Mouse (Mus musculus) kidney, embryonic 14.5 days (tissue): ENCODE data around the gene Frem2. TPM values are rescaled to one million over a fixed set of nuclear protein-coding genes. Genes with fewer than 3 reads are reported as not detected.

ENCODE experiments used
- ATAC-seq: fragments of 200-750 bp; cut with Nextera tagmentation; 2 replicates; pipeline ENCODE4 v1.8.0; 2017; ENCODE audit warnings: moderate number of reproducible peaks, mild to moderate bottlenecking, moderate TSS enrichment, moderate library complexity; ENCODE audit not compliant: low FRiP score, low TSS enrichment
- H3K27ac ChIP-seq: fragments of 300-500 bp; sonication (generic); 2 replicates; pipeline ENCODE4 v1.5.1; 2014; ENCODE audit warnings: low read depth, mild to moderate bottlenecking, low read length, moderate library complexity, mixed read lengths
- H3K27me3 ChIP-seq: fragments of 300-500 bp; sonication (generic); 2 replicates; pipeline ENCODE4 v1.6.1; 2014; ENCODE audit warnings: mild to moderate bottlenecking, low read length; ENCODE audit not compliant: control insufficient read depth, insufficient read depth
- H3K36me3 ChIP-seq: fragments of 300-500 bp; sonication (generic); 2 replicates; pipeline ENCODE4 v1.6.1; 2014; ENCODE audit warnings: low read length, mixed read lengths; ENCODE audit not compliant: control insufficient read depth, insufficient read depth
- H3K4me1 ChIP-seq: fragments of 300-500 bp; sonication (generic); 2 replicates; pipeline ENCODE4 v1.6.1; 2014; ENCODE audit warnings: low read length, mixed read lengths; ENCODE audit not compliant: control insufficient read depth, insufficient read depth
- H3K4me2 ChIP-seq: fragments of 300-500 bp; sonication (generic); replicated peaks from 2 replicates; pipeline ENCODE4 v1.6.1; 2014; ENCODE audit warnings: low read depth, mild to moderate bottlenecking, low read length
- H3K4me3 ChIP-seq: fragments of 300-500 bp; sonication (generic); 2 replicates; pipeline ENCODE4 v1.5.1; 2014; ENCODE audit warnings: mild to moderate bottlenecking, low read length
- H3K9ac ChIP-seq: fragments of 300-500 bp; sonication (generic); 2 replicates; pipeline ENCODE4 v1.6.1; 2014; ENCODE audit warnings: low read depth, mild to moderate bottlenecking, low read length, moderate library complexity
- H3K9me3 ChIP-seq: fragments of 300-500 bp; sonication (generic); 2 replicates; pipeline ENCODE4 v1.6.1; 2016; ENCODE audit warnings: low read length; ENCODE audit not compliant: control insufficient read depth
- WGBS: fragments of 180-500 bp; shearing (Covaris S2); extraction: QIAGEN DNeasy Blood & Tissue Kit; methylation state at CpG from one replicate; pipeline ENCODE4 v1.1.7; 2014; 5-methylcytosine and 5-hydroxymethylcytosine counted together
- polyA plus RNA-seq: library from polyadenylated mRNA; unstranded; fragments of >200 nt; fragmentation: Nextera tagmentation; extraction: Ambion mirVana; gene quantifications from 2 replicates; pipeline ENCODE4 v1.2.1, GENCODE M21; 2014

Gene Frem2
- polyA plus RNA-seq, 1 experiment from 2014 or later, result 27.0 TPM

DNA sequence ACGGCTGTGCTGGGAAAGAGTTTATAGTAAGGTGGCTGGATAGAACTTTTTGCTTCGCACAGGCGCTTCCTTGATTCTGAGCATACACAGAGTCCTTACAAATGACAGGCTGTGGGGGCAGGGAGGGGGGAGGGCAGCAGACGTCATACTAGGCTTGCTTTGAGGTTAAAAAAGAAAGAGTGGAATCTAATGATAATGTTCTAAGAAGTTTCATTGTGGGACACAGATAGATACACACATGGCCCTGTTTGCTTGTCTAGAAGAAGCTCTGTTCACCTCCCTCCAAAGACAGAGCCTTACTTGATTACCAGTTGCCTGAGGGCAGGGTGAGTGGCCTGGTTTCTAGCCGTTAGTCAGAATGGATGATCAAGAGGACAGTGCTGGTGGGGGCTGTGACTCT, 144.1 kb downstream of the Frem2 start:
- no peak overlapping the region for H3K4me2 ChIP-seq
- no peaks in the 10 kb centered on the region for H3K27me3 ChIP-seq
- ATAC-seq, result no peak
- H3K9me3 ChIP-seq, result no peaks in the 10 kb centered on the region
- H3K4me3 ChIP-seq, result no peak overlapping the region
- WGBS, result 51% methylated on average over 5 of the region's 5 CpGs
- no peak overlapping the region for H3K9ac ChIP-seq
- H3K36me3 ChIP-seq, result peaks cover 7% of the 10 kb centered on the region; the same call in 1 of the 2 replicates
- no peak overlapping the region for H3K27ac ChIP-seq
- H3K4me1 ChIP-seq, result no peaks in the 10 kb centered on the region

GRCm38 (mm10) chr3:53502428-53502827, 154.7 kb downstream of the Frem2 start:
- Histone ChIP-seq H3K27me3 (no peaks in the 10 kb centered on the region), H3K9me3 (no peaks in the 10 kb centered on the region), H3K4me3 (no peak overlapping the region), H3K4me2 (no peak overlapping the region), H3K9ac (no peak overlapping the region), H3K36me3 (no peaks in the 10 kb centered on the region), H3K4me1 (no peaks in the 10 kb centered on the region), H3K27ac (no peak overlapping the region)
- 76% methylated on average over 6 of the region's 6 CpGs for WGBS
- peak; percentile 39; the same call in 1 of the 2 replicates for ATAC-seq

- WGBS, result 63% methylated on average over 6 of the region's 6 CpGs
- no peak for ATAC-seq
These were observed 158.7 kb downstream of the Frem2 start for GRCm38 (mm10) chr3:53498351-53498905.

DNA sequence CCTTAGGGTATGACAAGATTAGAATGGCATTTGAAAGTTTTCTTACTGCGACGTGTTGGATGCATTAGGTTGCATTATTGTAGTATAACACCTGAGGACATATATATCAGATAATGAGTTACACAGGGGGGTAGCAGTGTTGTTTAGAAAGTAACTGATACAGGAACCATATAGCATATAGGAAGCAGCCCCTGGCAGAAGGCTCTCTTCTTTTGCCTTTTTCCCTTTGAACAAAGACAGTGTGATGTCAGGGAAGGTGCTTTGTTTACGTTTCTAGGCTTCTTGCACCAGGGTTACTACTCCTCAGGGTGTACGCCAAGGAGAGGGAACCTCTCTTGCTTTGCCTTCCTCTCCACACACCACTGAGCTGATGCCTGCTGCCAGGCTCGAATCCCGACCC, 168.8 kb downstream of the Frem2 start, which contains the start of gene Stoml3:
TSS of gene Stoml3 (plus strand) at position 301 of the 400 bp plus-strand sequence.
- Histone ChIP-seq H3K36me3 (no peaks in the 10 kb centered on the region), H3K4me2 (no peak within 1 kb of the TSS), H3K9me3 (no peaks in the 10 kb centered on the region), H3K27me3 (no peaks in the 10 kb centered on the region), H3K27ac (no peak within 1 kb of the TSS), H3K9ac (no peak within 1 kb of the TSS), H3K4me3 (no peak within 1 kb of the TSS), H3K4me1 (peaks cover 6% of the 10 kb centered on the region; the same call in 1 of the 2 replicates)
- 55% methylated on average over 6 of the region's 6 CpGs for WGBS
- no peak for ATAC-seq

More at GRCm38 (mm10) chr3:53498351-53498905, 158.7 kb downstream of the Frem2 start:
- Histone ChIP-seq H3K9me3 (no peaks in the 10 kb centered on the region), H3K4me1 (no peaks in the 10 kb centered on the region), H3K36me3 (no peaks in the 10 kb centered on the region), H3K27ac (no peak overlapping the region), H3K4me3 (no peak overlapping the region), H3K9ac (no peak overlapping the region), H3K4me2 (no peak overlapping the region), H3K27me3 (no peaks in the 10 kb centered on the region)

DNA sequence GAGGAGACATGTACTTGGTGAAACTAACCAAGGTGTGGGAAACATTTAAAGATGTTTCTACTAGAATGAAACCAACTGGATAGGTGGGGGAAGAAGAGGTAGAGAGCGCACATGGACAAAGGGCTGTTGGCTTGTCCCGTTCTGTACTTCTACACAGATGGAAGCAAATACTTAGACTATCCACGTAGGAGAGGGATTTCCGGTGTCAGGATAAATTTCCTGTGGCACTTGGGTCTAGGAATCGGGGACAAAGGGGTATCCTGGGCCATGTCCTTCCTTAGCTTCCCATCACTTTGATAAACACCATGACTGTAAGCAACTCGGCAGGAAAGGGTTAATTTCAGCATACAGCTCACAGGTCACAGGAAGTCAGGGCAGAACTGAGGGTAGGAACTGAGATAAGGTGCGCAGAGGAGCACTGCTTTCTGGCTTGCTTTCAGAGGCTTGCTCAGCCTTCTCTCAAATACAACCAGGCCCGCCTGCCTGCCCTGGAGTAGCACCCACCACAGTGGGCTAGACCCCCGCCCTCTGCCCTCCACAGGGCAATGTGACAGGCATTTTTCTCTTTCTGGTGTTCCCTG, 170.1 kb downstream of the Frem2 start:
- H3K36me3 ChIP-seq, result peaks cover 6% of the 10 kb centered on the region
- H3K9ac ChIP-seq, result no peak overlapping the region
- no peak for ATAC-seq
- H3K4me1 ChIP-seq, result peaks cover 6% of the 10 kb centered on the region; the same call in 1 of the 2 replicates
- WGBS, result 62% methylated on average over 9 of the region's 9 CpGs
- no peaks in the 10 kb centered on the region for H3K27me3 ChIP-seq
- H3K4me2 ChIP-seq, result no peak overlapping the region
- H3K9me3 ChIP-seq, result no peaks in the 10 kb centered on the region
- H3K4me3 ChIP-seq, result no peak overlapping the region
- H3K27ac ChIP-seq, result no peak overlapping the region

DNA sequence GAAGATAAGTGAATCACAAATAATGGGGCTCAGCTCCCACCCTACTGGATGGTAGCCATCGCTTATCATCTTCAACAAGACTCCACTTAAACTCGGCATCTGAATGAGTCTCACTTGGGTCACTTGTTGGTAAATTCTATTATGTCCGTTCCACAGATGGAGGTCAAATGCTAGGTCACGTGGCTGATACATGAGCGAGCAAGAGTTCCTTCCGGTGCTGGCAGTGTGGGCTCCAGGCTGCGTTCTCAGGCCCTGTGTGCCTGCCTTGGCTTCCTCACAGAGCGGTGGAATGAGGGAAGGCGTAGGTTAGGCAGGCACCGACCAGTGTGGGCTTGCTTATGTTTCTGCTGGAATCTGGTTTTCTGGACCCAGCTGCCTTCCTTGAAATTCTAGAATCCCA, 170.6 kb downstream of the Frem2 start:
- H3K4me3 ChIP-seq, result no peak overlapping the region
- H3K36me3 ChIP-seq, result peaks cover 11% of the 10 kb centered on the region
- peaks cover 6% of the 10 kb centered on the region; the same call in 1 of the 2 replicates for H3K4me1 ChIP-seq
- H3K4me2 ChIP-seq, result no peak overlapping the region
- no peaks in the 10 kb centered on the region for H3K27me3 ChIP-seq
- WGBS, result 79% methylated on average over 10 of the region's 10 CpGs
- H3K9me3 ChIP-seq, result no peaks in the 10 kb centered on the region
- no peak overlapping the region for H3K27ac ChIP-seq
- no peak overlapping the region for H3K9ac ChIP-seq
- ATAC-seq, result no peak

GRCm38 (mm10) chr3:53483414-53484059, 173.6 kb downstream of the Frem2 start:
- no peaks in the 10 kb centered on the region for H3K27me3 ChIP-seq
- no peak overlapping the region for H3K4me3 ChIP-seq
- no peak overlapping the region for H3K9ac ChIP-seq
- no peak overlapping the region for H3K4me2 ChIP-seq
- H3K4me1 ChIP-seq, result peaks cover 6% of the 10 kb centered on the region; the same call in 1 of the 2 replicates
- no peak for ATAC-seq
- H3K9me3 ChIP-seq, result no peaks in the 10 kb centered on the region
- H3K27ac ChIP-seq, result no peak overlapping the region
- WGBS, result 87% methylated on average over 8 of the region's 8 CpGs
- H3K36me3 ChIP-seq, result peaks cover 35% of the 10 kb centered on the region

DNA sequence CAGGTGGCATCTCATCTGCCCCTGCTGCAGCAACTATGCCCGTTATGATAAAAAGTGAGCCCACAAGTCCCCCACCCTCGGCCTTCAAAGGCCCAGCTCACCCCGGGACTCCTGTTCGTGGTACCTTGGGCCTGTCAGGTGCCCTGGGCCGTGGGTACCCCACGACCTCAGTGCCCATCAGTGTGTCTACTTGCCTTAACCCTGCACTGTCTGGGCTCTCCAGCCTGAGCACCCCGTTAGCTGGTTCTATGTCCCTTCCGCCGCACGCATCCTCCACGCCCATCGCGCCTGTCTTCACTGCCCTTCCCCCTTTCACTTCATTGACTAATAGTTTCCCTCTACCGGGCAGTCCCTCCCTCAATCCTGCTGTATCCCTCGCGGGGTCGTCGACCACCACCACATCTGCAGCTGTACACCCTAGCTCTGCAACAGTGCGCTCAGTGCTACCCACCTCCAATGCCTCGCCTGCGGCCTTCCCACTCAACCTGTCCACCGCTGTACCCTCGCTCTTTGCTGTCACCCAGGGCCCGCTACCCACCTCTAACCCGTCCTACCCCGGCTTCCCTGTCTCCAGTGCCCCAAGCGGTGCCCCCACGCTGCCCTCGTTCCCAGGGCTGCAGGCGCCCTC, 178.6 kb downstream of the Frem2 start:
- Histone ChIP-seq H3K9me3 (no peaks in the 10 kb centered on the region), H3K4me3 (no peak overlapping the region), H3K9ac (no peak overlapping the region), H3K4me1 (no peaks in the 10 kb centered on the region), H3K4me2 (no peak overlapping the region), H3K36me3 (peaks cover 80% of the 10 kb centered on the region), H3K27me3 (no peaks in the 10 kb centered on the region), H3K27ac (no peak overlapping the region)
- ATAC-seq, result no peak; the same call in 1 of the 2 replicates
- 96% methylated on average over 30 of the region's 30 CpGs for WGBS

DNA sequence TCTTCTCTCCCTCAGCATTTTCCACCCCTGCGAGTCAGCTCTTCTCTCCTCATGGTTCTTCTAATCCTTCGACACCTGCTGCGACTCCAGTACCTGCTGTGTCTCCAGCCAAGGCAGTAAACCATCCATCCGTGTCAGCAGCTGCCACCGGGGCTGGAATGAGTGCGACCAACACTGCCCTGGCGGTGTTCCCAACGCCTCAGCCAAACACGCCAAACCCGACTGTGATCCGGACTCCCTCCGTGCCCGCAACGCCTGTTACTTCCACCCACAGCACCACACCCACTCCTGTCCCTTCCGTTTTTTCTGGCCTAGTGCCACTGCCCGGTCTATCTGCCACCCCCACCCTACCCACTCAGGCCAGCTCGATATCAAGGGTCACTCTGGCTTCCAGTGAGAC, 179.7 kb downstream of the Frem2 start:
- H3K9me3 ChIP-seq, result no peaks in the 10 kb centered on the region
- no peak overlapping the region for H3K4me2 ChIP-seq
- no peak overlapping the region for H3K9ac ChIP-seq
- no peak overlapping the region for H3K27ac ChIP-seq
- 82% methylated on average over 17 of the region's 17 CpGs for WGBS
- no peaks in the 10 kb centered on the region for H3K4me1 ChIP-seq
- H3K36me3 ChIP-seq, result peaks cover 89% of the 10 kb centered on the region
- ATAC-seq, result 0 out of 2 replicates have a peak, but pooled peaks have one; percentile 26
- no peaks in the 10 kb centered on the region for H3K27me3 ChIP-seq
- H3K4me3 ChIP-seq, result no peak overlapping the region
